Mouse (Mus musculus) right cerebral cortex, postnatal 25 days (tissue): ENCODE measurements around the gene Yars.

Source experiments
- DNase-seq: peaks from one replicate; pipeline ENCODE4 v3.0.0; 2022

Gene Yars

DNA sequence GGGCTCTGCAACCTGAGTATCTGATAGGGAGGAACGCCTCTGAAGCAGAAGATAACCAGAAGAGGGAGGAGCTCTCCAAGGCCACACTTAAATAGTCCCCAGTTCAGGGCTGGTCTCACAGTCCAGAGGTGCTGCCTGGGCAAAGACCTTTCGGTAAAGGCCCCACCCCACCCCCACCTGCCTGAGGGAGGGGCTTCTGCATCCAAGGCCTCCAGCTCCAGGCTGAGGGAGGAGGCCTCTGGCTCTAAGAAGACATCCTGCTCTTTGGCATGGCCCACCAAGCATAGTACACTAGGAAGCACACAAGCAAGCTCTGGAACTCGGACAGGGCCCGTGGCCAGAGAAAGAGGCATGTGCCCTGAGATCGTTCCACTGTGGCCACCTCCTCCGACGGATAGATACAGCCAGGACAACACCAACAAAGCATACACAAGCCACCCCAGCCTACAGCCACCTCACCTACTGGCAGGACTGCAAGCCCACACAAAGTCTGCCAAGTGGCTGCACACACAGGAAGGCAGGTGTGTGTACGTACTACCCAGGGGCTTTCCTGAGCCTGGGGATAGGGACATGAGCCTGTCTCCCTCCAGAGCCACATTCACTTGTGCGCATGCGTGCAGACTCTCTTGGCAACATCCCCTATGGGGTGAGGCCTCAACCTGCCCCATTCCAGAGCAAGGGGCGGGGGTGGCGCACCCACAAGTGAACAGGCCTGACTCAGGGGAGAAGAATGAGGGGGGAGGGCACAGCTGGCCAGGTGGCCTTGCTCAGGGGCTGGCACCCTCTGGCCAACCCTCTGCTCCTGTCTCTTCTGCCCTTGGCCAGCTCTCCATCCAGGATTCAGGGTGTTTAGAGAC is 42.3 kb downstream of the Yars start:
- DNase-seq, result no peak

DNA sequence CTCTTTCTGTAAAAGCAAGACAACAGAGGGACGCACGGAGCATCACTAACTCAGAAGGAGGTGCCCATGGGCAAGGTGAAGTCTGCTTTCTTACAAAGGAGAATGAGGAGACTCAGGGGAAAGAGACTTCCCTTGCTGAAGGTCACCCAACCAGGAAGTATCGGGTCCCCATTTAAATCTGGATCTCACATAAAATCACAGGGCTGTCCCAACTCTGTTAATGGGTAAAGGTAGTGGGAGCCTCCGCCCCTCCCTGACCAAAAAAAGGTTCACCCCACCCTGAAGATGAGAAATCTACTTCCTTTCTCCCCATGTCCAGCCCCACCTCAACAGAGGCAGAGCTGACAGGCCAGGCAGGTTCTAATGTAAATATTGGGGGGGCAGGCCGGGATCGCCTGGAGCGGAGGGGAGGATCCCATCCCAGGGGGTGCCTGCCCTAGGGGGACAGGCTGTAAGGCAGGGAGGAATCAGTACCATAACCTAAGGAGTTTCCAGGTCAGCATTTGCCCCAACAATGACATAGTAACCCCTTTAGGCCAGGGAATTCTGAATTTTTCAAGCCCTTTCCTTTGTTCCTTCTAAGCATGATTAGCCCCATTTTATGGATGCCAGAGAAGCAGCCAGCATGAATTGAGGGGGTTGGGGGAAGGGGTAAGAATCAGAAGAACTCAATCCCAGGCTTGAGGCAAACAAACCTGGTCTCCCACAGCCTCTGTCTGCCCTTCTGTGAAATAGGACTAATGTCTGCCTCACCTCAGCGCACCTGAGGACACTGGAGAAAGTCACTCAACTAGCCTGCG is 43.2 kb downstream of the Yars start:
- DNase-seq, result no peak

DNA sequence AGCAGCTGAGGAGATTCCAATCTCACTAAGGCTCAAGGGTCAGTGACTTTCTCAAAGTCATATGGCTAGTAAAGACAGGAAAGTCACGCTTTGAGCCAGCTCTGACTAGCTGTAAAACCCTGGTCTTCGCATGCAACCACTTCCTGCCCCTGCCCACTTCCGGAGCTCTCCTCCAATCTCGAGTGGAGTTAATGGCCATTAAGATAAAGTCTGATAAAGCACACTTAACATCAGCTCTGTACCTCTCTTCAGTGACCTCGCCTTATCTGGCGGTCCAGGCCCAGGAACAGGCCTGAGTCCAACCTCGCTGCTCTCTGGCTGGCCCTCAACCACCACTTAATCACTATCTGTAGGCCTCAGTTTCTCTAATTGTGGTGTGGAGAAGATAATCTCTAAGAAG is 44.9 kb downstream of the Yars start:
- no peak for DNase-seq

DNA sequence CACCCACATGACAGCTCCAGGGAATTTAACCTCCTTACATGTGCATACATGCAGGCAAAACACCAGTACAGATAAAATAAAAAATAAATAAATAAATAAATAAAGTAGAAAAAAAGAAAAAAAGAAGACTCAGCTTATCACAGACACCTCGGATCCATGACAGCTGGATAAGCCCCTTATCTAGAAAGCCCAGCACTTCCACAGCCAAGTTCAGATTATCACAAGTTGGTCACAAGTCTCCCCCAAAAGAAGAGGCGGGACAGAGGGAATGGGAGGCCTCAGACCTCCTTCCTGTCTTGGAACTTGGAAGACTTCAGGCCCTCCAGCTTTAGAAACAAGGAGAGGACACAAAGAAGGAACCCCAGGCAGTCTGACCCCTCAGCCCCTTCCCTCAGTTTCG is 45.6 kb downstream of the Yars start:
- no peak for DNase-seq

DNA sequence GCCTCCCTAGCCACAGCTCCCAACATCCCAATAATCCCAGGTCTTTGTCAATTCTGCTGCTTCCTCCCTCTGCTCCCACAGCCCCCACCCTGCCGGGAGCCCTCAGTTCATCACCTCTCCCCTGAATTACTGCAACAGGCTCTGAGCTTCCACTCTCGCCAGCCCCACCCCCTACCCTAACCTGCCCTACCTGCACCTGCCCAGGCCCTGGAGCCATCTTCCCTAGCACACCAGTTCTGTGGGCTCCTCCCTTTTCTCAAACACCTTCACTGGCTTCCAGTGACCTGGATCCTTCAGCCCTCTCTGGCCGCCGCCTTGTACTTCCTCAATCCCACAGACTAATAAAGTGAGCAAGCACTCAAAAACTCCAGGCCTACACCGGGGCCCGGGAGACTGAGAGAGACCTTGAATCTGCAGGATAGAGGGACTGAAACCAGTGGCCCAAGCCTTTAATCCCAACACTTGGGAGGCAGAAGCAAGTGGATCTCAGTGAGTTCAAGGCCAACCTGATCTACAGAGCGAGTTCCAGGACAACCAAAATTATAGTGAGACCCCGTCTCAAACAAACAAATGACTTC is 46.8 kb downstream of the Yars start:
- no peak for DNase-seq

DNA sequence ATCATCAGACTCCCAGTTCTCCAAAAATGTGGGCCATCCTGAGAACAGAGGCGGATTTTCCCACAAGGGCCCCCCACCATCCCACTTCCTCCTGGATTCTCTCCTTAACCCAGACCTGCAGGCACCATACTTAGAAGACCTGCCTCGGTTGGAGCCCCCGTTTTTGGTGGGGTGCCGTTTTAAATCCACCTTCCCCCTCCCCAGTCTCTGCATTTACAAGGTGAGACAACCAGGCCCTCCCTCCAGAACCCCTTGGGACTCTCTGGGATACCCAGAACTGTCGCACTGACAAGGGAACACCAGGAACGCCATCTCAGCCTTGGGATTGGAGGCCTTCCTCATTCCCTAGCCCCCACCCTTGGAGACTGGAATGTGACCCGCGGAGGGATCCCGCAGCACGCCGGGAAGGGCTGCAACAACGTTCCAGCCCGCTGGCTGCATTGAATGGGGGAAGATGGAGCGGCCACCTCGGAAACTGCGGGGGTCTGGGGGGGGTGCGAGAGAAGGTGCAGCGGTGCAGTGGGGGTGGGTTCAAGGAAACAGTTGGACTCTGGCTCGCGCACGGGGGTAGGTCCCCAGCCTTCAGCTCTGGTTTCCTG is 48.4 kb downstream of the Yars start:
- no peak for DNase-seq

DNA sequence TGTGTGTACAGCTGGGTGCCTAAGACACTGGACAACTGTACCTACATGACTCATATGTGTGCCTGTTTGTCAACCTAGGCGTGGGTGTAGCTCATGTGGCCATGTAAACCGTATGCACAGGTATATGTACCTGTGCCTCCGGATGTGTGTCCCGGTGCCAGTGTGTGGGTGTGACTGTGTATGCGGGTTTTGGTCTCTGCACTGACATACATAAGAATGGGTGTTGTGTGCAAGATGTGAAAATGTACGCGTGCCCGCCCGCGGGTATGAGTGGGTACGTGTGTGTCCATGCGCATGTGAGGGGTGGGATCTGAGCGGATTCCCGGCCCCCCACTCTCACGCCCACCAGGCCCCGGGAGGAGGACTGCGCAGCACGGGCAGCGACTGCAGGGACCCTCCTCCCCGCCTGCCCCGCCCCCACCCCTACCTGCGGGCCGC is 49.0 kb downstream of the Yars start:
- DNase-seq, result no peak

DNA sequence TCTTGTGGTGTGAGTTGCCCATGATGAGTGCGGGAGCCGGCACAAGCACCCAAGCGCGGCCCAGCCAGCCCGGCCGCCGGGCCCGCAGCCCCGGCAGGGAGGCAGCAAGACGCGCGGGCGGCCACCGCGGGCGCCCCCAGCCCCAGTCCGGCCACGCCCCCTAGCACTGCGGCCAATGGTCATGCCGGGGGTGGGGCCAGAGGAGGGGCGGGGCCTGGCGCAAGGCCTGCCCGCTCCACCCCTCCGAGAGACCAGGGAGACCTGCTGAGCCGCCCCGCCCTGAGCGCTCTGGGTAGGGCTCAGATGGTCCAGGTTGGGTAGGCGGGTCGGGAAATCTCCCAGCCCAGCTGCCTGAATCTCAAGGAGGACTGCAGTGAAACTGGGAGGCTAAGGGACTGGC is 49.5 kb downstream of the Yars start:
- DNase-seq, result peak; percentile 87

DNA sequence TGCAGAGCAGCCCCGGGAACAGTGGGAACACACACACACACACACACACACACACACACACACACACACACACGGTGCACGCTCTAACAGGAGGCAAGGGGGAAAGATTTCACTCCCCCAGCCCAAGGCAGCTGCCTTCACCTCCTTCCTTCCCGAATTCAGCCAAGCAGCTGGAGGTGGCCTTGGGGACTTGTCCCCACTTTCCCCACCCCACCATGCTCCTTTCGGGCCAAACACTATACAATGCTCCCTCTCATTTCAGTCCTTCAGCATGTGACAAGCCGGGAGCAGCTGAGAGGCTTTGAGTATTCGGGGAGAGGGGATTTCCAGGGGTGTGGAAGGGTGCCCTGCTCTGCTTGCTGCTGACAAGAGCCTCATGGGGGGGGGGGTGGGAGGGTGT is 52.3 kb downstream of the Yars start:
- no peak for DNase-seq

DNA sequence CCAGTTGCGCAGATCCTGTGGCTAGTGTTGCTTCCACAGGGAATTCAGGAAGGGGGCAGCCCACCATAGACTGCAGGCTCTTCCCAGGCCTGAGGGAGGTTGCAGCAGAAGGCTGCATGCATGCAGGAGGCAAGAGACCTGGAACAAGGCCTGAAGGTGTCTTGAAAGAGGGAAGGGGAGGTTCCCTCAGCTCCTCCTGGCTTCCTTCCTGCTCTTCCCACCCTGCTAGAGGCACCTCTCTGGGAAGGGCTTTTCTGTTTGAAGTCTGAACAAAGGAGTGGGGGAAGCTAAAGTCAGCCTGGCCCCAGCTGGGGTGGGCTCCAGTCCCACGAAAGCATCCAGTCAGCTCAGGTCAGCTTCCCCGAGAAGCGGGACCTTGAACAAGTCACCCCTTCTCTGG is 52.8 kb downstream of the Yars start:
- DNase-seq, result no peak

DNA sequence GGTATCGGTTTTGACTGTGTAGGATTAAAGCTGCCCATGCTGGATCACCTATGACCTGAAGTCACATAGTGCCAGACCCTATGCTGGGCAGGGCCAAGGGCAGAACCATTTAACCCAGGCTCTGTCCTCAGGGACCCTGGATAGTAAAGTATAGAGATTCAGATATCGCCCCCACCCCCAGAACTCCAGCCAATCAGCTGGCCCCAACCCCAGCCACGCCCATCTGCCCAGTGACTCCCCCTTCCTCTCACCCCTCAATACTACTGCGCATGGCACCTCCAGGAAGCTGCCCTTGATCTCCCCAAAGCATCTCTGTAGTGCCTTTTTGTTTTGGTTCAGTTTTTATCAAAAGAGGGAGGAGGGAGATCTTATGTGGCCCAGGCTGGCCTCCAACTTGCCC is 53.2 kb downstream of the Yars start:
- no peak for DNase-seq

DNA sequence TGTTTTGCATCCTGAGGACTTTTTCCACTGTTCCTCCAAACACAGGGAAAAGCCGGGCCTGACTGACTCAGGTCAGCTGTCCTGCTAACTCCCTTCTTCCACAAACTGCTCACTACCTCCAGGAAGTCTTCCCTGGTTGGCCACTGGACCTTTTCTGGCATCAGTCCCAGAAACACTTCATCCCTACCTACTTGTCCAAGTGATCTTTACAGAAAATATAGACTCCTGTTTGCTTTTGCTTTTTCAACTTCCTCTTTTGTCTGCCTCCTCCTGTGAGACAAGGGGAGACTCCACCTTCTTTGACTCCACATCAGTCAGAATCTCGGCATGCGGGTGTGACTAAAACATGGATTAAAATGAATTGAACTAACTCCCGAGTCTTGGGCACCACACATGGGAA is 55.2 kb downstream of the Yars start:
- DNase-seq, result no peak

DNA sequence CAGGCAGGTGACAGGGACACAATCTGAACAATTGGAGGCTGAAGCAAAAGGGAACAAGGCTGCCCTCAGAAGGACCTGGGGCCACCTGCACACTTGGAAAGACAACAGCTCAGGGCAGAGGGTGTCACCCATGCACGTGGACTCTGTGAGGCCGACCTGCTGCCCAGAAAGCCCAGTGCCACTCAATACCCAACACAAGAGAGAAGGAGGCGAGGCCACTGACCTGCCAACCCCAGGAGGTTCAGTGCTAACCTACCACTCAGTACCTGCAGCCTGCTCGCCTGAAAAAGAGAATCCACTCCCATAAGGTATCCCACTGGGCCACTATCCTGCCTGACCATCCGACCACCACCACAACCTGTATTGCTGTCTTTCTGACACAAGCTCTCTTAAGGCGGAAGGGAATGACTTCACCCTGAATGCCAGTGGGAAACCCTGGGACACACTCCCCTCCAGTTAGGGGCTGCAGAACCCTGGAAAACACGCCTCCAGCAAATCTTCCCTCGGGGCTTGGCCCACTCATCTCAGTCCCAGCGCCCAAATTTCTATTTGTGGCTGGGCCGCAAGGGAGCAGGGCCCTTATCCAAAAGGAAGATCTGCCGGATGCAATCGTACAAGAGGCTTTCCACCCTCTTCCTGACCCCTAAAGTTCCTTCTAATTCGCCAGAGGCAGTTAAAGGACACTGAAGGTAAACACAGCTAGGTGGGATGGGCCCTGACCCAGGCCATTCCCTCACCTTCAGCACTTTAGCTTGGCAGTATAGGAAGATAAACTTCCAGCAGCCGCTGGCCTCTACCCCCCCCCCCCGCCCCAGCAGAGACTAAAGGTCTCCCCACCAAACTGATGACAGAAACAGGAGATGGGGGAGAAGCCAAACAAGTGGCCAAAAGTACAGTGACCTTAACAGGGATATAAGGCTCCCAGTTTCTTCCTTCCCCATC is 57.1 kb downstream of the Yars start:
- DNase-seq, result no peak

DNA sequence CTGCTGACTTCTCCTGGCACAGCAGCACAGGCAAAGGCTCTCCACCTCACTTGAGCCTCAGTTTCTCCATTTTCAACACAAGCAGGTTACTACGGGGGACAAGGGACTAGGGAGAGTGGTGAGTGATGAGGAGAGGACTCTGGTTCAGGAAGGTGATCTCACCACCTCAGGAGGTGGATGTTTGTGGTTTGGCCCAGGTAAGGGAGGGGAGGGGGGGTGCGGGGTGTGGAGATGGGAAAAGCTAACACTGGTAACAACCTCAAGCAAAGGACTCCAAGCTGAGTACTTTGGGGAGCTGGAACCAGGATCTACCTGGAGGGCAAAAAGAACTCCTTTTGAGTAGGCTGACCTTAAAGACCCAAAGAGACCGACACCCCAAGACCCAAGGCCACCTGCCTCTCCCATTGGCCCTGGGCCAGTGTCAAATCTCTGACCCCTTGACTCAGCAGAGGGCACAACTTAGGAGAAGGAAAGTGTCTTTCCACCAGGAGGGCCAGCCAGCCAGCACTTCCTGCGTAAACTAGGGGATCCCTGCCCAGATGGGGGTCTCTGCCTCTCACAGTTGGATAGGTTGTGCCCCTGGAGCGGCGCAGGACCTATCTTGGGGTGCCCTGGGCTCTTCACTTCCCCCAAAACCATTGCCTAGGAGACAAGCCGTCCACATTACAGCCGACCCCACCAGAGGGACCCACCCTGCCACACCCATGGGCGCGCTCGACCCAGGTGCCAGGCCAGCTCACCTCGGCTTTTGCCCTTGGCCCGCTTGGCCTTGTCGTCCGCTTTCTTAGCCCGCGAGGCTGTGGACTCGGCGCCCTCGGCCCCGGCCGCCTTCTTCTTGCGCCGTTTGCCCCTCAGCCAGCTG is 58.1 kb downstream of the Yars start:
- DNase-seq, result no peak

DNA sequence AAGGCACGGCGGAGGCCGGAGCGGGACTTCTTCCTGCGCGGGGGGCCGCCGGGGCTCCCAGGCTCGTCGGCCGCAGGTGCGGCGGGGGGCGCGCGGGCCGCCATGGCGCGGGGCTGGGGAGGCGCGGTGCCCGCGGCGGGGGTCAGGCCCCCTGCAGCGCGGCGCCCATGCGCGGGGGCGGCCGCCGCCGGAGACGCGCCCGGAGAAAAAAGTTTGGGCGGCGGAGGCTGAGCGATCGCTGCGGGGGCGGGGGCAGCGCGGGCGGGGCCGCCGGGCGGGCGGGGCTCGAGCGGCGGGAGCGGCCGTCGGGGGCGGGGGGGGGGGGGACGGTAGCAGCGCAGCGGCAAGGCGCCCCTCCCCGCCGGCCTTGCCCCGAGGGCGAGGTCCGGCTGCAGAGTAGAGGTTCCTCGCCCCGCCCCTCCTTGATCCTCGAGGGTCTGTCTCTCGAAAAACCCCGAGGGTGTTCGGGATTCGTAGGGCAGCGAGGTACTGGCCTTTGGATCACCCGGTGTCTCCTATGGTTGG is 58.7 kb downstream of the Yars start:
- DNase-seq, result no peak

DNA sequence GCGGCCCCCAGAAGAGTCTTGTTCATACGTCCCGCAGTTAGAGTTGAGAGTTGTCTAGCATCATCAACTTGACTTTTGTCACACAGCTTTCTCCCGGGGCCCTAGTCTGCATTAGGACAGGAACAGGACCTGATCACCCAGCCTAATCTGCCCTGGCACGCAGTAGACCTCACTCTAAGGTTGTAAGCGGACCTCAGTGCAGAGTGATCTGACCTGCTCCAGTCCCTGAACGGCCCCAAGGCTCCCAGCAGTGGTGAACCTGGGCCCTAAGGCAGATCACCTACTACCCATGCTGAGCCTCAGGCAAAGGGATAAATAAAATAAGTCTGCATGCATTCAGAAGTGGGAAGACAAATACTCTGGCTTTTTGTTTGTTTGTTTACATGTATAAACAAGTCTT is 59.7 kb downstream of the Yars start:
- DNase-seq, result no peak

DNA sequence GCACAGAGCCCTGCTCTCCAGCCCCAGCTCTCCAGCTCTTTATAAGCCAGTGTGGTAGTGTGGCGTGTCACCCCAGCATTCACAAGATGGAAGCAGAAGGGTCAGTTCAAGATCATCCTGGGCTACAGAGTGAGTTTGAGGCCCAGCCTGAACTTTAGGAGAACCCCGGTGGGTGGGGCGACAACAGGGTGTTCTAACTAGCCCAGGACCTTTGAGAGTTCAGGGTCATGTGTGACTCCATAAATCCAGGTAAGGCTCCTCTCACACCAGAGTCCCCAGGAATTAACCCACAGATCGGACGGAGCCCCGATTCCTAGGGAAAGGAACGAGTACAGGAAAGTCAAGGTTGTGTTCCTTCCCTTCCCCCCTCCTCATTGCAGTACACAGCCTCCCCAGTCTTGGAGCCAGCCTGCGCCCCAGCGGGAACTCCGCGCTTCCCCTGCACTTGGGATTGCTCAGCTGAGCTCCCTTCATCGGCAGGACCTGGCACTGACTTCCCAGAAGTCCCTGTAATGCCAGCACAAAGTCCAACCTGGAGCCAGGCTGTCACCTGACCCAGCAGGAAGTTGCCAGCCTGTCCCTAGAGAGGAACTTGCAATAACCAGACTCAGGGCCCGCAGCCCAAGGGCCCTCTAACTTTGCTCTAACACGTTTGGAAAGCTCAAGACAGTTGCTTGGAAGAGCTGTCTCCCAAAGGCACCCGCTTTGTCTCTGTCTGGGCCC is 61.4 kb downstream of the Yars start:
- no peak for DNase-seq

DNA sequence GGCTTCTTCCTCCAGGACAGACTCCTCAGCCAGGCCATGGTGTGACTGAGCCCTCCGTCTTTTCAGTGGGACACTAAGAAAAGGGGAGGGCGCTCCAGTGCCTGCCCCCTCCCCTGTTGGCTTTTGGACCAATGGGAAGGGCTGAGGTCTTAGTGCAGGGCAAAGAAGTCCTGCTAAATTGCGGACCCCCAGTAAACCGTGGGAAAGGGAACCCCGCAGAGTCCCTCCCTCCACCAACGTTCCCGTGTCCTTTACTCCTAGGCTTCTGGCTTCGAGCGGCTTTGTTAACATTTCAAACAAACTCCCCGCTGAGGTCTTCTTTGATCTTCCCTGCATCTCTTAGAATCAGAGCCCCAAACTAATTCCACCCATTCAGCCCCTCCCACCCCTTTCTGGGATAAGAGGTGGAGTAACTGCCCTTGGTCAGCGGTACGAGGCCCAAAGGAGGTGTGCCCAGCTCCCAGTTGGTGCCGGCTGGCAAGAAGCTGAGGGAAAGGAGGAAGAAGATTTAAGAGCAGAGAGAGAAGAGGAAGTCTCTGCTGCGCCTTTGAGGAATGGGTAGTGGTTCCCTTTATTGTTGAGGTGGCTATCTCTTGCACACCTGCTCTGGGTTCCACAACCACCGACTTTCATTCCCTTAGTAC is 62.0 kb downstream of the Yars start:
- no peak for DNase-seq

DNA sequence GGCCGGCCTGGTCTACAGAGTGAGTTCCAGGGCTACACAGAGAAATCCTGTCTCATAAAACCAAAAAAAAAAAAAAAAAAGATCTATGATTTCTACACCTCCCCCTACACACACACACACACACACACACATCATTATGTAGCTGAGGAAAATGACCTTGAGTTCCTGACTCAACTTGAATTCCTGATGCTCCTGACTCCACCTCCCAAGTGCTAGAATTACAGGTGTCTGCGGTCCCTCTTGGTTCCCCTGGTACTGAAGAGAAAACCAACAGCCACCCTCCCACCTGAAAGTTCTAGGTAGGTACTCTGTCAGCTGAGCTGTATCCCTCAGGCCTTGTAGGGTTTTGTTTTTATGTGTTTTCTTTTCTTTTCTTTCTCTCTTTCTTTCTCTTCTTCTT is 62.9 kb downstream of the Yars start:
- no peak for DNase-seq

DNA sequence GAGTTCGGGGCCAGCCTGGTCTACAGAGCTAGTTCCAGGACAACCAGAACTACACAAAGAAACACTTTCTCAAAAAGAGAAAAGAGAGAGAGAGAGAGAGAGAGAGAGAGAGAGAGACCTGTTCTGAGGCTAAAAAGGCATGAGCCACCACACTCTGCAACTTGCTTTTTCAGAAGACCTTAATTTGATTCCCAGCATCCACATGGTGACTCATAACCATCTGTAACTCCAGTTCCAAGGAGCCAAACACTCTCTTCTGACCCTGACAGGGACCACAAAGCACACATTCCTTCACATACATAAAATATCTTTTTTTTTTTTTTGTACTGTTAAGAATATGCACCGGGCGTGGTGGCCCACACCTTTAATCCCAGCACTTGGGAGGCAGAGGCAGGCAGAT is 65.0 kb downstream of the Yars start:
- no peak for DNase-seq
